Mouse (Mus musculus) embryonic facial prominence, embryonic 11.5 days (tissue): Measurements from ENCODE around the gene Fmnl3. TPM values are rescaled to one million over a fixed set of nuclear protein-coding genes. Genes with fewer than 3 reads are reported as not detected.

Experiments
- ATAC-seq: fragments of 200-750 bp; cut with Nextera tagmentation; replicated peaks from 2 replicates; pipeline ENCODE4 v1.8.0; 2017; ENCODE audit warnings: low read depth; ENCODE audit not compliant: insufficient number of reproducible peaks, low FRiP score, low TSS enrichment
- DNase-seq: peaks from one replicate; pipeline ENCODE4 v3.0.0-alpha.2; 2015; ENCODE audit warnings: low spot score
- H3K27ac ChIP-seq: fragments of 300-500 bp; sonication (generic); replicated peaks from 2 replicates; pipeline ENCODE4 v1.5.1; 2014; ENCODE audit warnings: mild to moderate bottlenecking, low read depth, low read length, control low read depth
- H3K27me3 ChIP-seq: fragments of 300-500 bp; sonication (generic); 2 replicates; pipeline ENCODE4 v1.6.1; 2014; ENCODE audit warnings: mild to moderate bottlenecking, low read length, moderate library complexity, mixed read lengths; ENCODE audit not compliant: control insufficient read depth, insufficient read depth
- H3K36me3 ChIP-seq: fragments of 300-500 bp; sonication (generic); replicated peaks from 2 replicates; pipeline ENCODE4 v1.6.1; 2014; ENCODE audit warnings: low read depth, mild to moderate bottlenecking, low read length, moderate library complexity, mixed read lengths; ENCODE audit not compliant: control insufficient read depth, insufficient read depth
- H3K4me1 ChIP-seq: fragments of 300-500 bp; sonication (generic); 2 replicates; pipeline ENCODE4 v1.6.1; 2014; ENCODE audit warnings: low read length, mixed read lengths; ENCODE audit not compliant: control insufficient read depth, insufficient read depth
- H3K4me2 ChIP-seq: fragments of 300-500 bp; sonication (generic); 2 replicates; pipeline ENCODE4 v1.6.1; 2014; ENCODE audit warnings: low read depth, mild to moderate bottlenecking, control low read depth, low read length, moderate library complexity
- H3K4me3 ChIP-seq: fragments of 300-500 bp; sonication (generic); 2 replicates; pipeline ENCODE4 v1.5.1; 2014; ENCODE audit warnings: low read depth, low read length, control low read depth
- H3K9ac ChIP-seq: fragments of 300-500 bp; sonication (generic); replicated peaks from 2 replicates; pipeline ENCODE4 v1.6.1; 2014; ENCODE audit warnings: mild to moderate bottlenecking, control low read depth, low read length
- H3K9me3 ChIP-seq: fragments of 300-500 bp; sonication (generic); replicated peaks from 2 replicates; pipeline ENCODE4 v1.6.1; 2016; ENCODE audit warnings: mild to moderate bottlenecking, low read length, inconsistent platforms, mixed read lengths; ENCODE audit not compliant: control insufficient read depth
- WGBS: fragments of 180-500 bp; shearing (Covaris S2); extraction: QIAGEN DNeasy Blood & Tissue Kit; methylation state at CpG from one replicate; pipeline ENCODE4 v1.1.7; 2014; 5-methylcytosine and 5-hydroxymethylcytosine counted together
- polyA plus RNA-seq: library from polyadenylated mRNA; unstranded; fragments of >200 nt; fragmentation: Nextera tagmentation; extraction: Ambion mirVana; gene quantifications from 2 replicates; pipeline ENCODE4 v1.2.1, GENCODE M21; 2014

Fmnl3 gene
- polyA plus RNA-seq, 1 experiment from 2014 or later: 17.6 TPM

DNA sequence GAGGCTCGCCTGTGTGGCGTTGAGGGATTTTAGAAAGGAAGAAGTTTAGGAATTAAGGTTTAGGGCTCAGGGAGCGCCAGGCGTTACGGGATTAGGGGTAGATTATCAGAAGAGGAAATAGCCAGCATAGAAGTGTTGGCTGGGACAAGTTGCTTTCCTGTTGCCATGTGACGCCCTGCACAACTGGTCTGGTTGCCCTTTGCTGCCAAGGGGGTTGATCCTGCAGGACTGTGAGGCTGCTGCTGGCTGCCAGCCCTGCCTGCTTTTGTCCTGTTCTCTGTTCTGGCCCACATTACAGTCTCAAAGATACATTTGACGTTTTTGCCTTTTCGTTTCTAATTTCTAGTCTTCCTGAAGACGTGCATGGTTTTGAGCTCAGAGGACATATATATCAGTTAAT is 34.9 kb upstream of the Fmnl3 start:
- no peak overlapping the region for H3K4me2 ChIP-seq
- no peaks in the 10 kb centered on the region for H3K9me3 ChIP-seq
- no peak overlapping the region for H3K4me3 ChIP-seq
- H3K27ac ChIP-seq: no peak overlapping the region
- H3K4me1 ChIP-seq: no peaks in the 10 kb centered on the region
- no peak overlapping the region for H3K9ac ChIP-seq
- DNase-seq (no peak), ATAC-seq (no peak)
- peaks cover 12% of the 10 kb centered on the region for H3K36me3 ChIP-seq
- WGBS: 92% methylated on average over 9 of the region's 9 CpGs
- H3K27me3 ChIP-seq: no peaks in the 10 kb centered on the region

GRCm38 (mm10) chr15:99403159-99403889 is 33.0 kb upstream of the Fmnl3 start:
- no peak overlapping the region for H3K4me3 ChIP-seq
- no peaks in the 10 kb centered on the region for H3K27me3 ChIP-seq
- H3K36me3 ChIP-seq: peaks cover 12% of the 10 kb centered on the region
- 95% methylated on average over 12 of the region's 12 CpGs for WGBS
- DNase-seq: no peak
- no peak overlapping the region for H3K27ac ChIP-seq
- H3K4me2 ChIP-seq: no peak overlapping the region
- H3K9me3 ChIP-seq: no peaks in the 10 kb centered on the region
- H3K4me1 ChIP-seq: no peaks in the 10 kb centered on the region
- no peak for ATAC-seq
- no peak overlapping the region for H3K9ac ChIP-seq

DNA sequence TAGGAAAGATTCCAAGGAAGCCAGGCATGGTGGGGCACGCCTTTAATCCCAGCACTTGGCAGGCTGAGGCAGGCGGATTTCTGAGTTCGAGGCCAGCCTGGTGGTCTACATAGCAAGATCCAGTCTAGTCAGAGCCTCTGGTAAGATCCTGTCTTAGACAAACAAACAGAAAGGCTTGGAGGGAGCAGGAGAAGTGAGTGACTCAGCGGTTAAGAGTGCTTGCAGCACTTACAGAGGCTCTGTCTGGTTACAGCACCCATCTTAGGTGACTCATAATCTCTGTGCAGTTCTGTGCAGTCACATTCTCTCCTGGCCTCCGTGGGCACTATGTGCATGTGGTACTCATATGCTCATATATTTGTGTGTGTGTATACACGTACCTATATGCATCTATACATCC is 30.3 kb upstream of the Fmnl3 start:
- Histone ChIP-seq H3K9me3 (no peaks in the 10 kb centered on the region), H3K27me3 (no peaks in the 10 kb centered on the region), H3K4me3 (no peak overlapping the region), H3K4me1 (no peaks in the 10 kb centered on the region), H3K4me2 (no peak overlapping the region), H3K36me3 (peaks cover 6% of the 10 kb centered on the region; the same call in 1 of the 2 replicates), H3K9ac (no peak overlapping the region), H3K27ac (no peak overlapping the region)
- DNase-seq (no peak), ATAC-seq (no peak)
- 89% methylated on average over 6 of the region's 6 CpGs for WGBS

- Histone ChIP-seq H3K9ac (no peak overlapping the region), H3K27ac (no peak overlapping the region), H3K36me3 (0 out of 2 replicates have a peak, but pooled peaks cover 2% of the 10 kb centered on the region)
These were observed 29.4 kb upstream of the Fmnl3 start for GRCm38 (mm10) chr15:99399503-99400245.

DNA sequence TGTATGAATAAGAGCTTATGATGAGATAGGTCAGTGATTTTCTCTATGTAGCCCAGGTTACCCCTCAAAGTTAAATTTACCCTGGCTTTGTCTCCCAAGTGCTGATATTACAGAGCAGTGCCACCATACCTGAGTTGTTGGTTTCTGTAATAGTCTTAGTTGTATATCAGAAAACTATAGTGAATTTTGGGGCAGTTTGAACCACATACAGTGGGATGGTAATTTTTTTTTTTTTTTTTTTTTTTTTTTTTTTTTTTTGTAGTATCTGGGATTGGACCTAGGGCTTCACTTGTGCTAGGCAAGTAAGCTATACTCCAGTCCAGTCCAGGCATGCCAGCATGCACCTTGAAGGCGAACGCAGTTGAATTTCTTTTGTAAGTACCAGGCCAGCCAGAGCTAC is 27.3 kb upstream of the Fmnl3 start:
- H3K27me3 ChIP-seq: no peaks in the 10 kb centered on the region
- no peak overlapping the region for H3K4me2 ChIP-seq
- H3K27ac ChIP-seq: no peak overlapping the region
- WGBS: 93% methylated on average over 2 of the region's 2 CpGs
- no peak overlapping the region for H3K4me3 ChIP-seq
- DNase-seq (no peak), ATAC-seq (no peak)
- no peaks in the 10 kb centered on the region for H3K36me3 ChIP-seq
- no peaks in the 10 kb centered on the region for H3K9me3 ChIP-seq
- H3K4me1 ChIP-seq: no peaks in the 10 kb centered on the region
- no peak overlapping the region for H3K9ac ChIP-seq

More at GRCm38 (mm10) chr15:99399503-99400245, 29.4 kb upstream of the Fmnl3 start:
- Histone ChIP-seq H3K4me3 (no peak overlapping the region), H3K4me1 (no peaks in the 10 kb centered on the region), H3K4me2 (no peak overlapping the region), H3K9me3 (no peaks in the 10 kb centered on the region), H3K27me3 (no peaks in the 10 kb centered on the region)
- DNase-seq (no peak), ATAC-seq (no peak)
- 76% methylated on average over 15 of the region's 15 CpGs for WGBS

- 80% methylated on average over 4 of the region's 4 CpGs for WGBS
- Histone ChIP-seq H3K36me3 (no peaks in the 10 kb centered on the region), H3K4me3 (no peak overlapping the region), H3K4me1 (no peaks in the 10 kb centered on the region; the same call in 1 of the 2 replicates), H3K9ac (no peak overlapping the region), H3K27me3 (no peaks in the 10 kb centered on the region), H3K27ac (no peak overlapping the region), H3K4me2 (no peak overlapping the region), H3K9me3 (no peaks in the 10 kb centered on the region)
- no peak for DNase-seq
- no peak for ATAC-seq
These were observed 26.6 kb upstream of the Fmnl3 start for GRCm38 (mm10) chr15:99396875-99397274.

- H3K4me1 ChIP-seq: no peaks in the 10 kb centered on the region; the same call in 1 of the 2 replicates
- no peak for ATAC-seq
- H3K36me3 ChIP-seq: no peaks in the 10 kb centered on the region
- no peak overlapping the region for H3K27ac ChIP-seq
- H3K27me3 ChIP-seq: no peaks in the 10 kb centered on the region
- DNase-seq: no peak
- 78% methylated on average over 1 of the region's 1 CpGs for WGBS
- no peak overlapping the region for H3K9ac ChIP-seq
- no peaks in the 10 kb centered on the region for H3K9me3 ChIP-seq
- H3K4me3 ChIP-seq: no peak overlapping the region
- H3K4me2 ChIP-seq: no peak overlapping the region
These were observed 26.2 kb upstream of the Fmnl3 start for GRCm38 (mm10) chr15:99396462-99396861.
